Mouse (Mus musculus) limb, embryonic 13.5 days (tissue): ENCODE data around the gene 5430419D17Rik. TPM values are rescaled to one million over a fixed set of nuclear protein-coding genes. Genes with fewer than 3 reads are reported as not detected.

Source experiments
- ATAC-seq: fragments of 200-750 bp; cut with Nextera tagmentation; 2 replicates; pipeline ENCODE4 v1.8.0; 2017; ENCODE audit warnings: low read depth, moderate number of reproducible peaks, moderate TSS enrichment; ENCODE audit not compliant: low FRiP score
- H3K27ac ChIP-seq: fragments of 300-500 bp; sonication (generic); 2 replicates; pipeline ENCODE4 v1.5.1; 2015; ENCODE audit warnings: inconsistent platforms, mild to moderate bottlenecking, moderate library complexity
- H3K27me3 ChIP-seq: fragments of 300-500 bp; sonication (generic); 2 replicates; pipeline ENCODE4 v1.6.1; 2015; ENCODE audit warnings: mild to moderate bottlenecking, inconsistent platforms
- H3K36me3 ChIP-seq: fragments of 300-500 bp; sonication (generic); 2 replicates; pipeline ENCODE4 v1.6.1; 2015; ENCODE audit warnings: inconsistent platforms, mild to moderate bottlenecking, moderate library complexity
- H3K4me1 ChIP-seq: fragments of 300-500 bp; sonication (generic); 2 replicates; pipeline ENCODE4 v1.6.1; 2015; ENCODE audit warnings: inconsistent platforms
- H3K4me2 ChIP-seq: fragments of 300-500 bp; sonication (generic); replicated peaks from 2 replicates; pipeline ENCODE4 v1.6.1; 2015; ENCODE audit warnings: inconsistent platforms, mild to moderate bottlenecking, moderate library complexity
- H3K4me3 ChIP-seq: fragments of 300-500 bp; sonication (generic); 2 replicates; pipeline ENCODE4 v1.5.1; 2015; ENCODE audit warnings: moderate library complexity, mild to moderate bottlenecking, inconsistent platforms
- H3K9ac ChIP-seq: fragments of 300-500 bp; sonication (generic); 2 replicates; pipeline ENCODE4 v1.6.1; 2015; ENCODE audit warnings: mild to moderate bottlenecking, inconsistent platforms
- H3K9me3 ChIP-seq: fragments of 300-500 bp; sonication (generic); 2 replicates; pipeline ENCODE4 v1.6.1; 2016; ENCODE audit warnings: inconsistent platforms
- whole genome bisulfite sequencing: fragments of 180-500 bp; shearing (Covaris S2); methylation state at CpG from one replicate; pipeline ENCODE4 v1.1.7; 2015; 5-methylcytosine and 5-hydroxymethylcytosine counted together
- polyA plus RNA-seq: library from polyadenylated mRNA; unstranded; fragments of >200 nt; fragmentation: Nextera tagmentation; extraction: Ambion mirVana; gene quantifications from 2 replicates; pipeline ENCODE4 v1.2.1, GENCODE M21; 2015

The 5430419D17Rik gene
- polyA plus RNA-seq, 1 experiment from 2014 or later, result not detected

GRCm38 (mm10) chr7:131223086-131223485 lies 48.9 kb downstream of the 5430419D17Rik start:
- Histone ChIP-seq H3K4me1 (no peaks in the 10 kb centered on the region), H3K27ac (no peak overlapping the region), H3K9me3 (no peaks in the 10 kb centered on the region), H3K36me3 (no peaks in the 10 kb centered on the region), H3K27me3 (no peaks in the 10 kb centered on the region), H3K4me3 (no peak overlapping the region), H3K9ac (no peak overlapping the region), H3K4me2 (no peak overlapping the region)
- WGBS, result 62% methylated on average over 5 of the region's 5 CpGs
- ATAC-seq, result no peak

- no peak overlapping the region for H3K9ac ChIP-seq
- no peak overlapping the region for H3K4me3 ChIP-seq
- no peak overlapping the region for H3K4me2 ChIP-seq
- no peak for ATAC-seq
- no peaks in the 10 kb centered on the region for H3K36me3 ChIP-seq
- H3K4me1 ChIP-seq, result no peaks in the 10 kb centered on the region
- no peaks in the 10 kb centered on the region for H3K9me3 ChIP-seq
- H3K27ac ChIP-seq, result no peak overlapping the region
- H3K27me3 ChIP-seq, result no peaks in the 10 kb centered on the region
Measured at GRCm38 (mm10) chr7:131236091-131236490, 61.9 kb downstream of the 5430419D17Rik start.

GRCm38 (mm10) chr7:131244993-131245392 lies 70.8 kb downstream of the 5430419D17Rik start:
- 25% methylated on average over 1 of the region's 1 CpGs for WGBS
- Histone ChIP-seq H3K4me3 (no peak overlapping the region), H3K27ac (no peak overlapping the region), H3K4me2 (no peak overlapping the region), H3K9me3 (no peaks in the 10 kb centered on the region), H3K36me3 (no peaks in the 10 kb centered on the region), H3K27me3 (no peaks in the 10 kb centered on the region), H3K4me1 (no peaks in the 10 kb centered on the region), H3K9ac (no peak overlapping the region)
- no peak for ATAC-seq

- no peaks in the 10 kb centered on the region for H3K4me1 ChIP-seq
- WGBS, result 93% methylated on average over 5 of the region's 5 CpGs
- no peak for ATAC-seq
Measured at GRCm38 (mm10) chr7:131256841-131257240, 82.6 kb downstream of the 5430419D17Rik start.

GRCm38 (mm10) chr7:131257309-131257708 lies 83.1 kb downstream of the 5430419D17Rik start:
- WGBS, result 52% methylated on average over 1 of the region's 1 CpGs
- ATAC-seq, result no peak
- Histone ChIP-seq H3K9me3 (no peaks in the 10 kb centered on the region), H3K9ac (no peak overlapping the region), H3K4me2 (no peak overlapping the region), H3K4me3 (no peak overlapping the region), H3K27ac (no peak overlapping the region), H3K4me1 (no peaks in the 10 kb centered on the region), H3K36me3 (no peaks in the 10 kb centered on the region), H3K27me3 (no peaks in the 10 kb centered on the region)

More at GRCm38 (mm10) chr7:131256841-131257240, 82.6 kb downstream of the 5430419D17Rik start:
- Histone ChIP-seq H3K27me3 (no peaks in the 10 kb centered on the region), H3K9me3 (no peaks in the 10 kb centered on the region), H3K4me3 (no peak overlapping the region), H3K9ac (no peak overlapping the region), H3K4me2 (no peak overlapping the region), H3K36me3 (no peaks in the 10 kb centered on the region), H3K27ac (no peak overlapping the region)

- Histone ChIP-seq H3K9me3 (no peaks in the 10 kb centered on the region), H3K27ac (no peak overlapping the region), H3K4me2 (no peak overlapping the region), H3K36me3 (no peaks in the 10 kb centered on the region), H3K4me3 (no peak overlapping the region), H3K4me1 (no peaks in the 10 kb centered on the region), H3K27me3 (no peaks in the 10 kb centered on the region), H3K9ac (no peak overlapping the region)
- ATAC-seq, result no peak
- 50% methylated on average over 6 of the region's 6 CpGs for WGBS
Measured at GRCm38 (mm10) chr7:131260946-131261345, 86.7 kb downstream of the 5430419D17Rik start.

GRCm38 (mm10) chr7:131264251-131264650 lies 90.0 kb downstream of the 5430419D17Rik start:
- Histone ChIP-seq H3K9ac (no peak overlapping the region), H3K27ac (no peak overlapping the region), H3K4me1 (no peaks in the 10 kb centered on the region), H3K4me2 (no peak overlapping the region), H3K27me3 (no peaks in the 10 kb centered on the region), H3K9me3 (no peaks in the 10 kb centered on the region), H3K4me3 (no peak overlapping the region), H3K36me3 (no peaks in the 10 kb centered on the region)
- no peak for ATAC-seq
- 85% methylated on average over 4 of the region's 4 CpGs for WGBS

GRCm38 (mm10) chr7:131265851-131266250 lies 91.6 kb downstream of the 5430419D17Rik start:
- no peak overlapping the region for H3K9ac ChIP-seq
- ATAC-seq, result no peak

GRCm38 (mm10) chr7:131297151-131297550 lies 122.9 kb downstream of the 5430419D17Rik start:
- 77% methylated on average over 8 of the region's 8 CpGs for WGBS
- ATAC-seq, result no peak

More at GRCm38 (mm10) chr7:131265851-131266250, 91.6 kb downstream of the 5430419D17Rik start:
- no peaks in the 10 kb centered on the region for H3K4me1 ChIP-seq
- no peaks in the 10 kb centered on the region for H3K9me3 ChIP-seq
- H3K4me3 ChIP-seq, result no peak overlapping the region
- no peak overlapping the region for H3K4me2 ChIP-seq
- no peaks in the 10 kb centered on the region for H3K36me3 ChIP-seq
- 73% methylated on average over 4 of the region's 4 CpGs for WGBS
- H3K27me3 ChIP-seq, result no peaks in the 10 kb centered on the region
- no peak overlapping the region for H3K27ac ChIP-seq

GRCm38 (mm10) chr7:131303340-131303739 lies 129.1 kb downstream of the 5430419D17Rik start:
- no peaks in the 10 kb centered on the region for H3K4me1 ChIP-seq
- no peaks in the 10 kb centered on the region for H3K27me3 ChIP-seq
- no peaks in the 10 kb centered on the region for H3K9me3 ChIP-seq
- no peak for ATAC-seq
- 71% methylated on average over 8 of the region's 8 CpGs for WGBS
- H3K4me3 ChIP-seq, result no peak overlapping the region
- H3K4me2 ChIP-seq, result no peak overlapping the region
- H3K9ac ChIP-seq, result no peak overlapping the region
- no peaks in the 10 kb centered on the region for H3K36me3 ChIP-seq
- no peak overlapping the region for H3K27ac ChIP-seq

More at GRCm38 (mm10) chr7:131297151-131297550, 122.9 kb downstream of the 5430419D17Rik start:
- H3K4me3 ChIP-seq, result no peak overlapping the region
- H3K27me3 ChIP-seq, result no peaks in the 10 kb centered on the region
- H3K27ac ChIP-seq, result no peak overlapping the region
- no peaks in the 10 kb centered on the region for H3K9me3 ChIP-seq
- no peak overlapping the region for H3K9ac ChIP-seq
- no peak overlapping the region for H3K4me2 ChIP-seq
- no peaks in the 10 kb centered on the region for H3K4me1 ChIP-seq
- no peaks in the 10 kb centered on the region for H3K36me3 ChIP-seq

- H3K27me3 ChIP-seq, result no peaks in the 10 kb centered on the region
- no peak overlapping the region for H3K9ac ChIP-seq
- no peak for ATAC-seq
- H3K36me3 ChIP-seq, result no peaks in the 10 kb centered on the region
- H3K9me3 ChIP-seq, result no peaks in the 10 kb centered on the region
- H3K4me2 ChIP-seq, result no peak overlapping the region
- H3K4me3 ChIP-seq, result no peak overlapping the region
- 77% methylated on average over 5 of the region's 5 CpGs for WGBS
- no peaks in the 10 kb centered on the region for H3K4me1 ChIP-seq
- no peak overlapping the region for H3K27ac ChIP-seq
Measured at GRCm38 (mm10) chr7:131306733-131307132, 132.5 kb downstream of the 5430419D17Rik start.

GRCm38 (mm10) chr7:131314493-131314892 lies 140.3 kb downstream of the 5430419D17Rik start:
- no peak overlapping the region for H3K4me2 ChIP-seq
- no peak overlapping the region for H3K9ac ChIP-seq
- no peaks in the 10 kb centered on the region for H3K9me3 ChIP-seq
- no peaks in the 10 kb centered on the region for H3K36me3 ChIP-seq
- no peak overlapping the region for H3K27ac ChIP-seq
- no peaks in the 10 kb centered on the region for H3K4me1 ChIP-seq
- H3K4me3 ChIP-seq, result no peak overlapping the region
- ATAC-seq, result no peak
- no peaks in the 10 kb centered on the region for H3K27me3 ChIP-seq
- 70% methylated on average over 7 of the region's 7 CpGs for WGBS

- Histone ChIP-seq H3K9me3 (no peaks in the 10 kb centered on the region), H3K27ac (no peak overlapping the region), H3K9ac (no peak overlapping the region), H3K4me3 (no peak overlapping the region), H3K36me3 (no peaks in the 10 kb centered on the region), H3K27me3 (no peaks in the 10 kb centered on the region), H3K4me1 (no peaks in the 10 kb centered on the region), H3K4me2 (no peak overlapping the region)
- ATAC-seq, result no peak
- WGBS, result 65% methylated on average over 12 of the region's 12 CpGs
Measured at GRCm38 (mm10) chr7:131317587-131317986, 143.4 kb downstream of the 5430419D17Rik start.
